Mouse (Mus musculus) CD4-positive, CD25-positive, alpha-beta regulatory T cell, adult 2 months (primary cell): ENCODE measurements around the gene Lpp.
A peak's percentile ranks its signal among the peaks of the same experiment; 100 is the strongest.

Source experiments
- DNase-seq: peaks from one replicate; pipeline ENCODE4 v3.0.0-alpha.2; 2012; ENCODE audit warnings: low read depth, low spot score

The Lpp gene

DNA sequence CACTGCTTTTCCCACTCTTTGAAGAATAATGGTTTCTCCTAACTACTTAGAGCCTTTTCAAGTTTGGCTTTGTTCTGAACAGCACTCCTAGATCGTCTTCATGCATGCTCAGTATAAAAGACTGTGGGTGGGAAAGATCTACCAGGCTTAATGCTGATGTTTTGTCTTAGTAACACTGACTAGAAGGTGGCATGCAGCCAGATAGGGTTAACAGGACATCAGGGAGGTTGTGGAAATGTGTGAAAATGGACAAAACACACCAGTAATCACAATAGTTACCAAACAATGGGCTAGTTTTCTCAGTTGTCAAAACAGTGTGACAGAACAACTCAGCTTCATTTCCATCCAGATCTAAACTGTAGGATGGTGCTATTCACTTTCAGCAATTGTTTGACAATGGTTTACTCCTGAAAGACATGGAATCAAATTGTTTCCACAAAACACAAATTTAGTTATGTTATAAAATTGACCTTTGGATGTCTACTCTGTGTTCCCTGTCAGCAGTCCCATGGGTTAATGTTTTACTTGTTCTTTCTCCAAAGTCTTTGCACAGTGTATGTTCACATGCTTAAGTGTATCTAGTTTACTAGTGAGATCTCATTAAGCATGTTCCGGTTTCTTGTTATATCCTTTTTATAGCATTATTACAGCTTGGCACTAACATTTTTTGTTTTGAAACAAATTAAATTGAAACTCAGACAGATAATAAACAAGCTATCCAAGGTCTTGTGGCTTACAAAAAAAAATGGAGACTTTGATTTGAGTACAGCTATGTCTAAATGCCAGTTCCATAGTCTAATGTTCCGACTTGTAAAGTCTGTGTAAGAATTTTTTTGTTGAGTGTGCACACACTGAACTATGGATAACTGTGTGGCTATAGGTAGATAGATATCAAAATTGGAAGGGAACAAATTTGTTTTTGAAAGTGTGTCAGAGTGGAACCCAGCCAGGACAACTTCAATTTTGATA, 229.2 kb downstream of the Lpp start:
- no peak for DNase-seq

DNA sequence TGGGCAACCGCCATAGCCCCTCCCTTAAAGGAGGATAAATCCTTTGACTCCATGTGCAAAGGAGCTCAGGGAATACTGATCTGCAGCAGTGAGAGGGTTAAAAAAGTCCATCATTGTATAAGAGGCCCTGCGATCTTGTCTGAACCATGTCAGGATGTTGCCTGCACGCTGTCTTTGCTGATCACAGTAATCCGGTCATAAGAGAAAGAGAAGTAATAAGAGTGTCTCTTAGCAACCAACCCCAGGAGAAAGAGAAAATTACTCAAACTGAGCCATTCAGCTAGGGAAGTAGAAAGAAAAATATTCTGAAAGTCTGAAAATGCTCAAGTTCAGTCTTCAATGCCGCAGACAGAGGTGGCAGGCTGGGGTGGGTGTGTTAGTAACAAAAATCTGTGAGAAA, 231.0 kb downstream of the Lpp start:
- DNase-seq = peak; percentile 51

DNA sequence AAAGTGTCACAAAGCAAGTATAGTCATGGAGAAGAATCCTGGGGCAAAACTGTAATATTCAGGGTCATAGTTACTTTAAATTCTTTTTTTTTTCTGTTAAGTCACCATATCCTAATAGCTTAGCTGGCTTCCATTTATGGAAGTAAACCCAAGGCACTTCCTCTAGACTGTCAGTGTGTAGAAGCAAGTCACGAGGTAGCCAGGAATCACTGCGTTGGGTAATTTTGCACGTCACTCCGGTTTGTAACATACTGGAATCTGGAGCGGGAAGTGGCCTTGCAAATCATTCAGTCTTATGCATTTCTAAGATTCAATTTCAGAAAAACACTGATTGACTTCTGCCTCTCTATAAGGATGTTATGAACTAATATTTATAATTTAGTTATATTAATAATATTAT, 232.3 kb downstream of the Lpp start:
- no peak for DNase-seq

DNA sequence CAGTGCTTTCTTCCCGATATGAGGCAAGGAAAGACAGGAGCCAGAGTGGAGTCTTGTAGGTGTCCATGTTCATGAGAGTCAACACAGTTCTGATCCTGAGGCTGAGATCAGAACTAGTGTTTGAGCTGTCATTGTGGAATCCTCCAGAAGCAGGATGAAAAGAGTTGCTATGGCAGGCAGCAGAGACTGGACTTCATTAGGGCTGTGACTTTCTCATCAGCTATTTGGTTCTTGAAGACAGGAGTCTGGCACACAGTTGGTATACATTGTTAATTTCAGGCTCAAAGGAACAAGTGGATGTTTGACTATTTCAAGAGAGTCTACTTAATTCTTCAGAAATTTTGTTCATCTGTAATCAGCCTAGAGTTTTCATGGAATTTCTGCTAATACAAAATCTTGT, 235.5 kb downstream of the Lpp start:
- DNase-seq = peak; percentile 18

DNA sequence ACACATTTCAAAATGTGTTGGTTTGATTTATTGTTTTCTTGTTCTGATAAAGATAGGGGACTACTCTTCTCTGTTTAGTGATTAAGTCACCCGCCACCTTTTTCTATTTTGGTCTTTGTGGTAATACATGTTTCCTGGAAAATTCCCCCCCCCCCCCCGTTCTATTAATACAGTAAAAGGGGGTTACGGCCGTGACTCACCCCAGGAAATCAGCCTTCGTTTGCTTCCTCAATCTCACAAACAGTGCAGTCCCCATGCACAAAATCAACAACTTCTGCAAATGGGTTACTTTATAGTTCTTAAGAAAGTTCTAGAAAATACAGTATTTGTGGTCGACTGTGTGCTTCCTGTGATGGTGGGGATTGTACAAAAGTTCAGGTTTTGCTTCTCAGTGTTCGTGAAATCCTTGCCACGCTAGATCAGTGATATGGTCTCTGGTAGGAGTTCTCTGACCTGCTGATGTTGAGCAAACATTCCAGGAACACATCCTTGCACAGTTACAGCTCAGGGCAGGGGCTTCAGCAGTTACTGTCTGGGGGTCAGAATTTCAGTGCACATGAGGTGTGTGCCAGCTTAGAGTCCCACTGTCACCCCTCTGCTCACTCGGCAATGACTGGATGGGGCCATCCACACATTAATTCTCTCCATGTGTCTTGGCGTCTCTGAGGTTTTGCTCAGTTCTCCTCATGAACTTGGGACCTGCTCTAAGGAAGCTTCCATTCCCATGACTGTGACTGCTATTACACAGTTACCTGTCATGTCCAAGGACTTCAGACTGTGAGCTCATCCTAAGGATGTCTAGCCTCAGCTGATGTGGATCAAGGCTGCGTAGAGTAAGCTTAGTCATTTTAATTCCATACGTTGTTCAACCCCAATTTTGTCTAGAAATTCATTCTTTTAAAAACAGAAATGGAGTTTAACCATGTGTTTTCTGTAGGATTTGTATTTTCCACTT, 236.2 kb downstream of the Lpp start:
- DNase-seq = peak; percentile 76

DNA sequence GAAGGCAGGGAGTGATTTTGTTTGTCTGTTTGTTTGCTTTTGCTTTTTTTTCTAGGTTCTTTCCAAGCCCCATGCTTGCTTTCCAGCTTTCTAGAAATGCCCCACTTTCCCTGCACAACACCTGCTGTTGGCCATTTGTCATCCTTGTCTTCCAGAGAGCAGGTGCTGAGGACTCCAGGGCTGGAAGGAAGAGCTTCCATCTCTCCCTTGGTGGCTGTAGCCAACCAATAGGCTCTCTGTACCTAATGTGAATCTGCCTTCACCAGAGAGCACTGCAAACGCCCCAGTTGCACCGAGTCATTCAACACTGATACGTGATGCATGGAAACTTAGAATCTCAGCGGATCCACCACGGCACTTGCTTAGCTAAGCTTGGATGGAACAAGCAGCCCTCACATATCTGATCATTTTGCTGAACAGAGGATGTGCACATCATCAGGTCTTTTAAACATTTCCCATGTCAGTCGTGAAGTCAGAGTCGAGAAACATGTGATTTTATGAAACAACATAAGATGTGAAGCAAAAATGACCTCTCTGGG, 242.1 kb downstream of the Lpp start:
- DNase-seq = peak; percentile 36

DNA sequence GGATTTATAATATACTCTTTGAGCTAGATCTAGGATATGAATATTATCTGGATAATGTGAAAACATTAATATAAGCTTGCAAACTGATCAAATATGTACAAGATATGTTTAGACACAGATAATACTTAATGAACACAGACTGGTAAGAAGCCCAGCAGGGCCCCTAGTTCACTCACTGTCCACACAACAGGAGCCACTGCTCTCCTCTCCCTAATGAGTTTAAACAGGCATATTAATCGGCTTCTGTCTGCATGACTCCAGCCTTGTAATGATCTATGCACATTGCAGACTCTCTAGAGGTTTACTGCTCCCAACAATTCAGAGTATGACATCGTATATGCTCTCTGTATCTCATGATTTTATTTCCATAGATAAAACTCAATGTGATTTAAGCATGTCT, 243.6 kb downstream of the Lpp start:
- no peak for DNase-seq

DNA sequence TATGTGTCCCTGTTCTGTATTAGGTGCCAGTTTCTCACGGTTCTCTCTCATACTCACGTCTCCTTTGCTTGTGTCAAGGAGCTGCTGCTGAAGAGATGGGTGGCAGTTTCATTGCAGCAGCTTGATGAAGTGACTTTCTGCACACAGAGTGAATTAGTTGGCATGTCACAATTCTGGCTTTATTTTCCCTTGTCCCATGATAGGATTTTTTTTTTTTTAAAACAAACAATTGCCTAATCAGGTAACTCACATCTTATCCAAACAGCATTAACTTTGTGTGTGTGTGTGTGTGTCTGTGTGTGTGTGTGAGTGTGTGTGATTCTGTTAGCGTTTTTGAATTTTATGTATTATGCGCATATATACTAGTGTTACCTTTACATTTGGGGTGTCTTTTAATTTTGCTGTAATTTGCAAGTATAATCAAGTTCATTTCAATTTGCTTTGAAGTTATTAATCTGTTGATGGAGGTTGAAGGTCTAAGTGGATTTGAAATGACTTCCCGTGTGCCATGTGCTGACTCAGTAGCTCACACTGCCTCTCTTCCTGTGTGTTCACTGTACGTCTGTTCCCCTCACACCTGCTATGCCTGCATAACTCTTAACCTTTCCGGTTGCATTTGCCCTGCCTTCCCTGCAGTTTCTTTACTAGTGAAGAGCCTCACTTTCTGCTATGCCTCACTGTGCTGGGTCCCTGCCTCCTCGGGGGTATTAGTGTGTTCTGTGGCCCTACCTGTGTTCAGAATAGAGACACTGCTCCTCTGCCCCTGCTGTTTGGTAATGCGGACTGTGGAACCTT, 247.9 kb downstream of the Lpp start:
- DNase-seq = peak; percentile 54

DNA sequence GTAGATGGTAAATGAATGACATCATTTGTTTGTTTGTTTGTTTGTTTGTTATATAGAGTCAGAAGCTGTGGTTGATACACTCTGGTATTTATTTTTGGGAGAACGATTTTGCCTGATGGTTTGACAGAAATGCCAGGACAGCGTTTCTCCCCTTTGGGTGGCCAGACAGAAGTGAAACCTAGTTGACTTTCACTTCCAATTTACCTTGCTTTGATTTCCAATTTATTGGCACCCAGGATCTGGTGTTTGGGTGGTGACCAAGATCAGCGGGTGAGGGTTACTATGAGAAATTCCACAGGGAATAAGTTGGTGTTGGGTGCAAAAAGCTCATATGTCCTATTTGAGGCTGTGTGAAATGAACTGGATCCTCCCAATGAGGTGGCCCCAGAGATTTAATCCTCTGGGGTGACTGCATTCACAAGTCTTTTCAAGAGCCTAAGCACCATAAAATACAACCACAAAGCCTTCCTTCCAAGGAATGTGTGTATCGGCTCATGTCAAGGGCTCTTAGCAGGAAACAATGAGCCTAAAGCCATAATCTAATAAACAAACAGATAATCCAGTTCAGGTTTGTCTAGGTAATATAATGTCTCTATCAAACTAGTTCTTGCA, 249.8 kb downstream of the Lpp start:
- DNase-seq = no peak

DNA sequence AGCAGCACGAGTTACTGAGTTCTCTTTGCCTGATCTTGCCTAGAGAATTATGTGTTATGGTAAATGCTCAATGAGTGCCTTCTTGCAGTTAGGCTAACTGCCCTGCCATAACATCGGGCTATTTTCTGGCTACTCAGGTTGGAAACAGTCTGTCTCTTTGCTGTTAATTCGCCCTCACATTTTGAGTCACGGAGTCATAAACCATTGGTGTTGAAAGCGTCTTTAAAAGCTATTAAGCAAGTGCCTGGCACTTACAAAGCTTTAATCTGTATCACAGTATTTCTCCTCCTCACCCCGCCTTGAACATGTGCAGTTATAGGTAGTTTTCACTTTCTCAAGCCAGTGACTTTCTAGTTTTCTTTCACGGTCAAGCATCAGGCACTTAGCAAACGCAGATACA, 250.8 kb downstream of the Lpp start:
- no peak for DNase-seq

DNA sequence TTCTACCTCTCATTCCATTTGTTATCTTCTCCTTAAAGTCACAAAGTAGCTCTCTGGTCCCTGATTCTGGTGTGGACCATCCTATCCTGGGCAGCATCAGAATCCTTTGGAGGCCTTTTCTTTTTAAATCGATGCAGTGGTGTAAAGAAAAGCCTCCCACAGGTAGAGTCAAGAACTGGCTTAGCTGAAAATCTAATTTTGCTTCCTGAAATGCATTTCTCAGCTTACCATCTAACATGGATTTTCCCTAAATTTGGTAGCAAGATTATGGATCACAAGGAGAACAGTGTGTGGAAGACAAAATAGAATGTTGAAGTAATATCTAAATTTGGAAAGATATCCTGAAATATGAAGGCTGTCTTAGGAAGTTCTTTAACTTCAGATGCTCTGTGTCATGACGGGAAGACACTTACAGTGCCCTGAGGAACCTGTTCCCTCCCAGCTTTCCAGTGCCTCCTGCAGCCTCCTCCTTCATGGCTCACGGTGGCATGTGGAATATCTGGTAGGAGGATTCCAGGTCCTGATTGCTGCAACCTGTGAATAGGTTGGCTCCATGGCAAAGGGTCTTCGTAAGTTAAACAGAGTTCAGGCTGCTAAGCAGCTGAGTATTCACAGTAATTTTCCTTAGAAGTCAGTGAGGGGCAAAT, 251.6 kb downstream of the Lpp start:
- no peak for DNase-seq

DNA sequence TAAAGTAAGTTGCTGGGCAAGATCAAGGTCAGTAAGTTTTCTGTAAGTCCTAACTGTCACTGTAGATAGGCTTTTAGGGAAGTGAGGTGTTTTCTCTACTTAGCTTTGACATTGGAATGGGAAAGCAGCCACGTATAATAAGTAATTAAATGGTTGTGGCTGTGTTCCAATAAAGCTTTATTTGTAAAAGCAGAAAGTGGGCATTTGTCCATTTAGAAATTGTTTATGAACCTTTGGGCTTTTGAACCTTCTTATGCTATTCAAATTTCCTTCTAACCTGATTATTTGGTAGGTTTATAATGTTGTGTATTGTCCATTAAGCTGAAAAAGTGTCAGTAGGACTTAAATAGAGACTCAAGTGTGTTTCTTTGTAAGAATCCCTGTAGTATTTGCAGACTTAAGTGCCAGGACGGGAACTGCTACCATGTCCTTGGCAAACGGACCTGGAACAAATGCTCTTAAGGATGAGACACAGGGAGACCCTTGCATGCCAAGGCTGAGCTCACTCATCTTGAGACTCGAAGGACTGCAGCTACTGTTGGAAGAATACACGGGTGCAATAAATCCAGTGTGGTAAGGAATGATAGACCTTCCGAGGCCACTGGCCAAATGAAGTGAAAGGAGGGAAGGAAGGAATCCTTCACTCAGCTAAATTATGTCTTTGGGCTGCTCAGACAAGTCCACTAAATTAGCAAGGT, 252.7 kb downstream of the Lpp start:
- no peak for DNase-seq

DNA sequence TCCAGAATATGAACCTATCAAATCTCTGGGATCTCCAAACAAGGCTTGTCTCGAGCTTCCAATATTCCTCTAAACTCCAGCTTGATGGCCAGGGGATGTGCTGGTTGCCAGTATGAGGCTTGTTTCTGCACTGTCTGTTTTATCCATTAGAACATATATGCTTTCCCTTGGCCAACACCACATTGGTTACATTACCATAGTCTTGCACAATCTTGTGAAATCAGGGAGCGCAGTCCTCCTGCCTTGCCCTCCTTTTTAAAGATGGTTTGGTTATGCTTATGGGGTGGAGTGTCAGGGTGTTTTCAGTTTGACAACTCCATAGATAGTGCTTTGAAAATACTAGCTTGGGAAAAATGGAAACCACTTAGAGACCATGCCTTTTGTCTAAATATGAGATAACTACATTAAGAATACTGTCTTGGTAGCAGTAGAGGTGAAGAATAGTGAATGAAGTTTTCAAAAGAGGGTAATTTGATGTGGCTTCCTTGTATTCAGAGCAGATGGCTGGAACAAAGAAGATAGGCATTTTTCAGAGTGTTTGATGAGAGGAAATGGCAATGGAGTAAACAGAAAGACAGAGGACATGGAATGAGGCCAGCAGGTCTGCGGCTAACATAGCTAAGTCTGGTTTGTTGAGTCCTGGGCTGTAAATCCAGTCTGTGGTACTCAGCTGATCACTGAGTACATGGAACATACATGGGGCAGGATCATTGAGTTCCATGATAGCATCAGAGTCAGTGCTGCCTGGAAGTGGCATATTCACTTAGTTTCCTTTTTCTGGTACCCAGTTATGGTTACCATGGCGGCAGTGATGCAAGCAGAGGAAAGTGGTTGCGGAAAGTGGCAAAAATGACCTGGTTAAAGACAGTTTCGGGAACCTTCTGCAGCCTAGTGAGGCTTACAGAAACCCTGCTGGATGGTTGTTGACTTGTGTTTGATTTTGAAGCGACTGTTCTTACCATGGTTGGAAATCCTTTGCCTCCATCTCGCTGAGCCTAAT, 258.6 kb downstream of the Lpp start:
- no peak for DNase-seq

DNA sequence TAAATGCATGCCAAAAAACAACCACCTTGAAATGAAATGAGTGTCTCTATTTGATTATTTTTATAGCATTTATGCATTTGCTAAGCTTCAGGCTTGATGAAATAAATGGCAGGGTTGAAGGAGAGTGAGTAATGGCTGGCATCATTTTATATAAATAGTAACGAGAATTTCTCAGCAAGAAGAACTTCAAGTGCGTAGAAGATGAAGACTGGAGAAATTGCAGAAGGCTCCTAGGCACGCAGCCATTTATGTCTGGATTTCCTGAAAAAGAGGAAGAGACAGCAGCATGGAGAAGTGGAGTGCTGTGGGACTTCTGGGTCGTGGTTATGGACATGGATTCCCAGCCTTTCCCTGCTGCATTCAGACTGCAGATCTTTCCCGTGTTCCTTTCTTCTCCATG, 259.7 kb downstream of the Lpp start:
- no peak for DNase-seq

DNA sequence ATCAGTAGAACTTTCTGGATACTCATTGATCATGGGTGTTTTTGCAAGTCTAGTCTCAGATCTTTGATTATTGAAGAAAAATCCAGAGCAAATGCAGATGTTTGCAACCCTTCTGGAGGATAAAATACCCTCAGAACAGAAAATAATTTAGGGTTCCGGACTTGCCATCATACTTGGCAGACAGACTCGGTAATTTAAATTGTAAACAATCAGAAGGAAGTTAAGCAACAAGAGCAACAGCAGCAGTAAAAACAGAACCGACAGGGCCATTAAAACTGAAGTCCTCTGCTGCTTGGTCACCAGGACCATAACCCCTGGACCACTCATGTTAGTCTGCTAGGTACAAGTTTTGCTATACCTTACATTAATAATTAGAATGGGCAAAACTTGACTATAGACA, 261.8 kb downstream of the Lpp start:
- DNase-seq = no peak

DNA sequence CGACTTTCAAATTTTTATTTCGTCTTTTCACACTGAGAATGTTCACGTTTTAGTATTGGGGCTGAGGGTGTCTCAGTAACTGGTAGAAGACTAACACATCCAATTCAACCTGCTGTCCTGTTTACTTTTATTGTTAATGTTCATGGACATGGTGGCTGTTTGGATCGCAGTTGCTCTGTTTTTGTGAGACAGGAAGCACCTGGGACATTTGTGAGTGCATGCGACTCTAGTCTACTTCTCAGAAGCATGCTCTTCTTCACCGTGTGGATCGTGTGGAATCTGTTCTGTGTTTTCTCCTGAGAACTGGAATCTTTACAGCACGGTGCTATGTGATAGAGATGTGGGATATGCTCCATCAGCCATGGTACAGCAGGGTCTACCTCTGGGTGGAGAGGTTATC, 262.7 kb downstream of the Lpp start:
- no peak for DNase-seq

DNA sequence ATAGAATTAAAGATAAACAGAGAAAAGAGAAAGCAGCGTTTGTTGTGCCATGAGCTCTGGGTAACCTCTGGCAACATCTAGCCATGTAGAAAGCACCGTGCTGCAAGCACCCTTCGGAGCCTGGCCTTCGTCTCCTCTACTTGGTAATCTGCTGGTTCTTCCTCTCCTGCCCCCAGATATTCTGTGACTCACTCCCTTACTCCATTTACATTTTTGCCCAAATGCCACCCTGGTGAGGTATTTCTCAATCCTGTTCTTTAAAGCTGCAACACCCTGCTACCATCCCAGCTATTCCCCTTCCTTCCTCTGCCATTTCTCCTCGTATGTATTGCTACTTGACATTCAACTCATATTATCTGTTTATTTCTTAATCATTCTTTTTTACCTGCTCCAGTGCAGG, 263.4 kb downstream of the Lpp start:
- no peak for DNase-seq

DNA sequence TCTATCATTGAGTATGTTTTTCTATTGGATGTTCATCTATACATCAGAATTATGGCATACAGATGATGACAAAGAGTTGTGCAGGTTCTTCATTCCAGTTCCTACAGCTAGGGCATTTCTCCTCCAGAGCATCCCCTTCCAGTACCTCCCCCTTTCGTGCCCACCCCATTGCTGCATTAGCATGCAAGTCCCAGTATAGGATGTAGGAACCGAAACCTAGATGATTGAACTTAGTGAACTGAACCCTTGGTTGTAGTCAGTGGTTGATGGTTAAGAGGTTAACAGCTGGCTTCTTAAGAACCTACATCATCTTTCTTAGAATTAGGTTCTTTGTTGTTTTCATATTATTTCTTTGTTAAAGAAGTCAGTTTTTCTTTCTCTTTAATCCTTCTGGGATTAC, 265.7 kb downstream of the Lpp start:
- DNase-seq = no peak

DNA sequence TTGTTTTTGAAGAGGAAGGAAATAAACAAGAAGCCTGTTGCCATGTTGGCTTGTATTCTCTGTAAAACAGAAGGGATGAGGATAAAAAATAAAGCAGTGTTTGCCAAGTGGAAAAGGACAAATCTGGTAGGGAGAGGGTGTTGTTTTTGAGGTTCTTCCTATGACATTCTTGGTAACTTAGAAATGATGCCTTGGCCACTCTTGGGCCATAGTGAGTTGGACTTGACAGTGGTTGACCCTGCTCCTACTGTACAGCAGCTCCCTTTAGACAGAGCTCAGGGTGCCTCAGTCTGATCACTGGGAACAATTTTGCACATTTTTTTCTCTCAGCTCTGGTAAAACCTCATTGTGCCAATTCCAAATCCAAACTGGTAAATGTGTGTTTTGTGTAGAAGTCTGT, 270.8 kb downstream of the Lpp start:
- no peak for DNase-seq
